Mouse (Mus musculus) liver, embryonic 14 days (tissue): ENCODE data around the gene Unc13a. TPM values are rescaled to one million over a fixed set of nuclear protein-coding genes. Genes with fewer than 3 reads are reported as not detected.

Source experiments
- polyA plus RNA-seq: library from polyadenylated mRNA; depleted of rRNA; stranded (reverse); fragments of >200 nt; gene quantifications from 2 replicates; pipeline ENCODE4 v1.2.3, GENCODE M21; 2012; rRNA removed

The Unc13a gene
- 0.08 and 0.20 TPM in 2 replicates for polyA plus RNA-seq

GRCm38 (mm10) chr8:71671549-71671965, at the start of gene Unc13a:
Gene Unc13a (minus strand): TSS chr8:71671757.

GRCm38 (mm10) chr8:71701414-71702086, 30.0 kb upstream of the Unc13a start, which contains the start of gene B3gnt3:
Gene B3gnt3 (minus strand): TSS chr8:71701789.

GRCm38 (mm10) chr8:71689028-71689427, 17.5 kb upstream of the Unc13a start, which contains the start of gene Insl3:
Gene Insl3 (plus strand): TSS chr8:71689214.

GRCm38 (mm10) chr8:71676020-71676741, 4.6 kb upstream of the Unc13a start, which contains the start of gene Jak3:
Gene Jak3 (plus strand): TSS chr8:71676296.

GRCm38 (mm10) chr8:71610822-71611651, 60.5 kb downstream of the Unc13a start, which contains the start of gene Colgalt1:
Gene Colgalt1 (plus strand): TSS chr8:71610998.

GRCm38 (mm10) chr8:71597451-71597850, 74.1 kb downstream of the Unc13a start, which contains the start of gene Fam129c:
Gene Fam129c (plus strand): TSS chr8:71597648.

GRCm38 (mm10) chr8:71591471-71592373, 79.8 kb downstream of the Unc13a start, which contains the start of gene Pgls:
Gene Pgls (plus strand): TSS chr8:71592176.

Other genes starting within 250 kb of the Unc13a start
- gene Abhd8, start 208.1 kb downstream of the Unc13a start, polyA plus RNA-seq: 6.4 and 6.5 TPM in 2 replicates
- 39.4 and 44.7 TPM in 2 replicates for gene Mrpl34, start 206.8 kb downstream of the Unc13a start, polyA plus RNA-seq
- 21.8 and 25.0 TPM in 2 replicates for gene Dda1, start 202.6 kb downstream of the Unc13a start, polyA plus RNA-seq
- 1.3 and 1.8 TPM in 2 replicates for gene Ano8, start 185.8 kb downstream of the Unc13a start, polyA plus RNA-seq
- 8.4 and 8.9 TPM in 2 replicates for gene Gtpbp3, start 183.7 kb downstream of the Unc13a start, polyA plus RNA-seq
- gene Plvap, start 160.0 kb downstream of the Unc13a start, polyA plus RNA-seq: 15.8 TPM in 2 replicates
- gene Ccdc194, start 146.0 kb downstream of the Unc13a start, polyA plus RNA-seq: 0.12 and 0.18 TPM in 2 replicates
- 47.6 and 62.9 TPM in 2 replicates for gene Bst2, start 134.3 kb downstream of the Unc13a start, polyA plus RNA-seq
- gene Mvb12a, start 128.8 kb downstream of the Unc13a start, polyA plus RNA-seq: 24.0 and 26.3 TPM in 2 replicates
- gene Tmem221, start 112.9 kb downstream of the Unc13a start, polyA plus RNA-seq: 0.17 and 0.28 TPM in 2 replicates
- gene Nxnl1, start 105.2 kb downstream of the Unc13a start, polyA plus RNA-seq: not detected in 2 replicates
- gene Slc27a1, start 102.9 kb downstream of the Unc13a start, polyA plus RNA-seq: 1.6 and 1.9 TPM in 2 replicates
- gene Pgls, start 79.6 kb downstream of the Unc13a start, polyA plus RNA-seq: 40.2 and 45.8 TPM in 2 replicates
- gene Fam129c, start 74.1 kb downstream of the Unc13a start, polyA plus RNA-seq: 0.89 and 1.0 TPM in 2 replicates
- gene Colgalt1, start 60.8 kb downstream of the Unc13a start, polyA plus RNA-seq: 30.1 and 32.1 TPM in 2 replicates
- gene Jak3, start 4.5 kb upstream of the Unc13a start, polyA plus RNA-seq: 3.4 and 4.0 TPM in 2 replicates
- gene Insl3, start 17.5 kb upstream of the Unc13a start, polyA plus RNA-seq: 0.70 and 1.2 TPM in 2 replicates
- 1.7 and 1.9 TPM in 2 replicates for gene B3gnt3, start 30.0 kb upstream of the Unc13a start, polyA plus RNA-seq
- gene Fcho1, start 54.0 kb upstream of the Unc13a start, polyA plus RNA-seq: 21.1 and 24.4 TPM in 2 replicates
- gene Zfp709, start 210.3 kb upstream of the Unc13a start, polyA plus RNA-seq: 0.40 and 0.55 TPM in 2 replicates
- gene Zfp882, start 236.9 kb upstream of the Unc13a start, polyA plus RNA-seq: 0.53 and 0.68 TPM in 2 replicates
- gene Zfp617, start 236.9 kb upstream of the Unc13a start, polyA plus RNA-seq: 5.6 and 6.4 TPM in 2 replicates